Mouse (Mus musculus): Measurements from ENCODE around the gene Cmip.
A peak's percentile ranks its signal among the peaks of the same experiment; 100 is the strongest.
"Not testable (repeated sequence)": the region's sequence is repeated elsewhere in the genome, so short reads cannot be mapped to it uniquely, and the experiment has no call there.

Gene Cmip

DNA sequence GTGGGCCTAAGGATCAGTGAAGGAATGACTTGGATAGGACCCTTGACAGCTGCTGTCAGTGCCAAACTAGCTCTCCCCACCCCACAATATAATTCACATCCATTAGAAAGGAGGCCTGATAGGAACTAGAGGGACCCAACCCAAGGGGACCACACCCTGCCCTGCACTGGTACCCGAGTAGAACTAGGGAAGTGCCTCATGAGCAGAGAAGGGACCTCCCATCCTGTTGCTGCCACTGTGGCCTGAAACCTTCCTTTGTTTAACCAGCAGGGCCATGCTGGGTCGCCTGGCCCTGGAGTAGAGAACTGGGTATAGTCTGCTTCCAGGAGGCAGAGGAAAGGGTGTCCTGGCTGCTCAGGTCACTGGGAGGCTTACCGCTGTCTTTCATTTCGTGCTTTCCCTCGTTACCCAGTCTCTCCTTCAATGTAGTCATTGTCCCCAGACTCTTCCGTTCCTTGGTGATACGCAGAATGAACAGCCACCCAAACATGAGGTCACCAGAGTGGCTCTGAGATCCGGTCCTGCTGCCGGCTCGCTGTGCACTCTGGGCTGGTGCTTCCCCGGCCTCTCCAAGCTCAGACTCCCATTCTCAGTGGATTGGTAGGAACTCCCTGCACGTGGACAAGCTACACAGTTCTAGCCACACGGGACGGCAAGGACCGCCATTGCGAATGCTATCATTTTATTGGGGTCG is 164.1 kb downstream of the Cmip start:
- DNase-seq (ENCODE audit: low read depth) = no peak

DNA sequence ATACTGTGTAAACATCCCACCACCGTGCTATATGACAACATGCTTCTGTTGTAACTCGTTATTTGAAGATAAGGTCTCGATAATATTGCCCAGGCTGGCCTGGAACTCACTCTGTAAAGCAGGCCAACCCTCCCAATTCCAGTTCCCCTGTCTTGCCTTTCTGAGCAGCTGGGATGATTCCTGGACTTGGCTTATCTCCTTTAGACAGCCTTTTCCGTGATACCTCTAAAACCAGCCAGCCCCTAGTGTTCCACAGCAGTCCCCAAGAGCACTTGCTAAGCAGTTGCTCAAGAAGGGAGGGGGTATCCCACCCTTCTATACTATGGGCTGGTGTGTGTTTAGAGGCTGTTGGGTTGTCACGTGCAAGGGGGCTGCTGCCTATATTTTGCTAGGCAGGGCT is 165.0 kb downstream of the Cmip start:
- no peak for DNase-seq (ENCODE audit: low read depth)

DNA sequence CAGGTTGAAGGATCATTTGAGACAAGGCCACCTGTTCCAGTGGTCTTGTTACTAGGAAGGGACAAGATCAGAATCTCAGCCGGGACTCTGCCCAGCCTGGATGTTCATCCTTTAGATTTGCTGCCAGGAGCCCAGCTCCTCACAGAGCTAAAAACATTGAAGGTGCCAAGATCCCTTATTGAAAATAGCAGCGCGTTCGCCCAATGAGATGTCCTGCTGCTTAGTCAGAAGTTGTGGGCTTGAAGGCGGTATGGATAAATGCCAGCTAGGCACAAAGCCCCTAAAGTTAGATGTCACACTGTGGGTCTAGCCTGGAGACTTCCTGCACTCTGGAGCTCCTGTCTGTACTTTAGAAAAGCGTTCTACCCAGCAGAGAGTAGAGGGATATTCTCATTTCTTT is 165.5 kb downstream of the Cmip start:
- DNase-seq (ENCODE audit: low read depth) = no peak

DNA sequence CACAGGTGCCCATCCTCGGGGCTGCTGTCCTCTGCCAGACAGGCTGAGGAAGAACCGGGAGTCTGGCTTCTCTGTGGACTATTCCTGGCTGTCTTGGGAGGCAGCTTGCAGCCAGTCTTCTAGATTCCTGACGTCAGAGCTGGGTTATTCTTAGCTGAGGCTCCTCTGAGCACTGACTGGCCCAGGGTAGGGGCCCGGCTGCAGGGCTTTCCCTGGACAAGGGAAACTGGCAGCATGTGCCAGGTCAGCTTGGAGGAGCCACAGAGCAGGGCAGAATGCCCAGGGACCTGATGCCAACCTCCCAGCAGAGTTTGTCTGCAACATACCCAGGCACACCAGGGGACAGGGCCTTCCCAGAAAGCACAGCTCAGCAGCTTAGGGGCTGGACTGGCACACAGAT is 166.2 kb downstream of the Cmip start:
- peak; percentile 79 for DNase-seq (ENCODE audit: low read depth)

DNA sequence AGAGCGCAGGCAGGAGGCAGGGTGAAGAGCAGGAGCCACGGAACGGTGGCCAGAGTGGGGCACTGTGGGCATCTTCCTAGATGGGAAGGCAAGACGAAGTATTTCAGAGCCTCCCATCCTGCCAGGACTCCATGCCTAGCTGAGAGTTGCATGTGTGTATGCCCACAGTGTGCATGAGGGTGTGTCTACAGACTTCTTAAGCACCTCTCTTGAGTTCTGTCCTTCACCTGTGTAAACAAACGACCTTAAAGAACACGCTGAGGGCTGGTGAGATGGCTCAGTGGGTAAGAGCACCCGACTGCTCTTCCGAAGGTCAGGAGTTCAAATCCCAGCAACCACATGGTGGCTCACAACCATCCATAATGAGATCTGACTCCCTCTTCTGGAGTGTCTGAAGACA is 171.0 kb downstream of the Cmip start:
- DNase-seq (ENCODE audit: low read depth) = not testable (repeated sequence)

DNA sequence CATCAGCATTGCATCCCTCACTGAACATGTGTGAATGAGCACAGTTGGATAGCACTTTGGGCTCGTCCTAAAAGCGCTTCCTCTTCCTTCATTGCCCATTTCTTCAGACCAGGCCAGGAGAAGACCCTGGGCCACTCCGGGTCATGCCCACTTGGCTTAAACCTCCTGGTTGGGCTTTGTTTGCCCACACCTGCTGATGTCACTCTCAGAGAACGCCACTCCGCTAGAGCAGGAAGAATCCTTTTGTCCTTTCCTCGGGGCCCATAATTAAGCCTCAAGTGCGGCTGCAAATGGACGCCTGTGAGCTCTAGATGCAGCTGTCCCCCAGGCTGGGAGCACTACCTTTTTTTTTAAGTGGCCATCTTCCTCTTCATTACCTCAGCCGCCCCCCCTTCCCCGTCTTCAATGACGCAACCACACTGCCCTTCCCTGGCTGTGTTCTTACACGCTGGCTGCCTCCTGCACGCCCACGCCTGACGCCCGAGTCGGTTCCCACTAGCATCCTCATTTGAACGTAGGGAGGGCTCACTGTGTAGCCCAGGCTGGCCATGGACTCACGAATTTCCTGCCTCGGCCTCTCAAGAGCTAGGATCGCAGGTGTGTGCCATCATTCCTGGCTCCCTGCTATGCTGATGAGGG is 171.8 kb downstream of the Cmip start:
- no peak for DNase-seq (ENCODE audit: low read depth)

DNA sequence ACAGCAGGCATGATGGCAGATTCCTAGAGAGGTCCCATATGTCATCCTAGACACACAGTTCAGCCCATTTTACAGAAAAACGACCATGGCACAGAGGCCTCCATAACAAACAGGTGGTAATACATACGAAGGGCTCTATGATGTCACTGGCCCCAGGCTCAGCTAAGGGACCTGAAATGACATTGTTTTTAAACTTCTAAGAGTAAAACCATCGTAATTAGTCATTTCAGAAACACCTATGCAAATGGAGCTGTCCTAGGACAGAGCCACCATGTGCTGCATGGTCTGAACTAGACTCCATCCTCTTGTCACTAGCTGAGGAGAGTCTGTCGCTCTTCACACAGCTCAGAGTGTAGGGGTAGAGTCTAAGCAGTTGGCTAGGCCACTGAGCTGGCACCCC is 173.8 kb downstream of the Cmip start:
- no peak for DNase-seq (ENCODE audit: low read depth)

DNA sequence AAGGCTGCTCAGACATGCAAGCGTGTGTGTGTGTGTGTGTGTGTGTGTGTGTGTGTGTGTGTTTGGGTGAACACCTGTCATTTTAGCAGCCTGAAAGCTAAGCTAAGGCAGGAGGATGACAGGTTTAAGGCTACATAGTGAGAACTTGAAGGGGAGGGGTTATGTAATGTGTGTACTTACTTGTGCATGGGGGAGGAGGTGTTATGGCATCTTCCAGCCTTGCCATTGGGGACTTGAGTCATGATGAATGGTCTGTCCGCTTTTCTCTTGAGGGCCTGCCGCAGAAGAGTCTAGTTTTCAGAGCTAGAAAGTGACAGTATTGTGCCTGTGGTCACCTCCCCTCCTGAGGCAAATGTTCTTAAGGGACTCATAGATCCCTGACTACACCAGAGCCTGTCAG is 174.7 kb downstream of the Cmip start:
- no peak for DNase-seq (ENCODE audit: low read depth)

DNA sequence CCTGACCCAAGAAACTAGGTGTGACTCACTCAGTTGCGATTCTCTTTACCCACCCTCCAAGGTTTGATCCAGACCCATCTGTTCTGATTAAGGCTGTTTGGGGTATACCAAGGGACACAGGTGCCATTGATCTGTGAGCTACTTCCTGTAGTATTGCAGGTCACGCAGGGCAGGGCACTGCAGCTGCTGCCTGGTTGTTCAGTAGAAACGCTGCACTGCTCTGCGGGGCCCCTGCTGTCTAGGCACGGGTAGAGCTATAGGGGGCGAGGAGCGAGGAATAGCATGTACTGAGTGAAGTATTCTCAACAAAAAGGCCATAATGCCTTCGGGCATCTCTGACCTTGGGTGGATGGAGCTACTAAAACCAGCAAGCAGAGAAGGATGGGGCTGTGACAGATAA is 175.2 kb downstream of the Cmip start:
- no peak for DNase-seq (ENCODE audit: low read depth)

DNA sequence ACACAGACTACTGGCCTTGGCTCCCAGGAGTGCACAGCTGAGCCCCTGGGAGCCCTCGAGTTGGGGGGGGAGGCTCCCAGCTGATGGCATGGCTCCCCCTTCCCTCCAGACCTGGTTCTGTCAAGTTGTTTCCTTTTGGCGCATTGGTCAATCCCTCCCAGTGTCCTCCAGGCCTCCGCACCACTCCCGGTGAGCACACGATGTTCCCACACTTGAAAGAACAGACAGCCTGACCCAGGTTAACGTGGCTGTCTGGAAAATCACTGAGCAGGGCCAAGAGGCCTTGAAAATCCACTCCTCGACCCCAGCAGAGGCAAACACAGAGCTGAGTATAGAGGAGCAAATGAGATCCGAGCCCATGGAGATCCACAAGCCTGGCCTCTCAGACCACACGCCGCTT is 177.1 kb downstream of the Cmip start:
- DNase-seq (ENCODE audit: low read depth) = no peak

DNA sequence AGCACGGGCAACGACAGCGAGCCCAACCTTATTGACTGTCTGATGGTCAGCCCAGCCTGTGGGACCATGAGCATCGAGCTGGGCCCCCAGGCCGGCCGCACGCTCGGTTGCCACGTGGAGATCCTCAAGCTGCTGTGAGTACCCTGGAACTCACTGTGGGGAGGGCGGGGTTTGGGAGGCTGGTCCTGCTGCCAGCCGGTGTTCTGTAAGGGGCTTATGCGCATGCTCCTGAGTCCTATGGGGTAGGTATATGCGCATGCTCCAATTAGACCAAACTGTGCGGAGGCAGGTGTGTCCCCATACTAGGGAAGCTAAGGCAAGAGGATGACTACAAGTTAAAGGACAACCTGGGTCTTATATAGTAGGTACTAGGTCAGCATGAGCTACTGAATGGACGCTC is 179.9 kb downstream of the Cmip start:
- DNase-seq (ENCODE audit: low read depth) = no peak

DNA sequence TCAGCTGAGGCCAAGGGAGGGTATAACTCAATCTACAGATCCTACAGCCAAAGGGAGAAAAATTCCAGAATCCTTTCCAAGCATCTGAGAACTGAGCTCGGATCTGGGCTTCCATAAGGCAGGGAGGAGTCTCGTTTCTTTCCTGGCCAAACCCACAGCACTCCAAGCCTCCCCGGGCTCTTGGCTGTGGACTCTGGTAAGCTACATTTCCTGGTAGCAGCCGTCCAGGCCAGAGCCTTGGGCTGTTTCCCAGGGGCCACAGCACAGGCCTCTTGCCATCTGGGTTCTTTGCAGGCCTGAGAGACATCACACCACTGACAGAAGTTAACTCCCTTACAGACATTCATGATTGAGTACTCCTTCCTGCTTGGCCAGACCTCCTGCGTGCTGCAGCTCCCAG is 180.8 kb downstream of the Cmip start:
- peak; percentile 78 for DNase-seq (ENCODE audit: low read depth)

DNA sequence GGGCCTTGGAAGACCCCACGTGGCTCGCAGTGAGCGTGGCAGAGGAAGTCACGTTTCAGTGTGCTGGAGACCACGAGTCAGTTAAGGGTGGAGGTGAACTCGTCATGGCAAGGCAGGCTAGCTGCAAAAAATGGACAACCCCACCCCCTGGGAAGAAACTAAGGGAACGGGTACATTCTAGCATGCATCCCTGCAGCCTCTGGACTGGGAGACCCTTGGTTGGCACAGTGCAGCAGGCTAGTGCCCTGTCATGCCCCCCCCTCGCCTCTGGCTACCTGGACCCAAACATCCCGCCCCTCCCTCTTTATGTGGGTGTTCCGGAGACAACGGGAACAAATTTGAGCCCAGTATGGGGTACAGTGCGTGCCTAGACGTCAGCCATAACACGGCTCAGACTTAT is 183.5 kb downstream of the Cmip start:
- DNase-seq (ENCODE audit: low read depth) = no peak

DNA sequence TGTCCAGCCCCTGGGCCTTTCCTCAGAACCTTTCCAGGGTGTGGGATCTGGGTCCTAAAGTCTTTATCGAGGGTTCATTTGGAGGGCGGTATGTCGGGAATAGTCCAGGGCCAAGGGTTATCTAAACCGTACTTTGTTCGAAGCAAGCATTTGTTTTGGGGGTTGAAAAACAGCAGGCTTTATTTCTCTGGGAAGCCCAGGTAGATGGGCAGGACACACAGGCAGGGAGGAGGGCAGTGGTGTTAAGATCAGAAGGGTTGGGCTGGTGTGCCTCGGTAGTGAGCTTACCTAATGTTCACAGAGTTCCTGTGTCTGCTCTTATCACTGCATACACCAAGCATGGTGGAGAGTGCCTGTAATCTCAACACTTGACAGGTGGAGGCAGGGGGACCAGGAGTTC is 183.9 kb downstream of the Cmip start:
- DNase-seq (ENCODE audit: low read depth) = no peak

DNA sequence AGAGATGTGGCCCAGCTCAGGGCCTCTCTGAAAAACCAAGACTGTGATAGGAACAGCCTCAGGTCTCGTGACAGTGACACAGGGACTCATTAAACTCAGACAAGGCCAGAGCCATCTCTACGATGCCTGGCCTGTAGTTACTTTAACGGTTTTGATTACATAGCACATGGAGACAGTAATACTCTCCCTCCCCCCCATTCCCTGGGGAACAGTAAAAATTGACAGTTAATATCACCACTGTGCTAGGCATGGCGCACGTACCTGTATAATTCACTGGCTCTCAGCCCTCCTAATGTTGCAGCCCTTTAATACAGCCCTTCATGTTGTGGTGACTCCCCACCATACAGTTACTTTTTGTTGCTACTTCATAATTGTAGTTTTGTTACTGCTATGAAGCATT is 188.6 kb downstream of the Cmip start:
- no peak for DNase-seq (ENCODE audit: low read depth)

DNA sequence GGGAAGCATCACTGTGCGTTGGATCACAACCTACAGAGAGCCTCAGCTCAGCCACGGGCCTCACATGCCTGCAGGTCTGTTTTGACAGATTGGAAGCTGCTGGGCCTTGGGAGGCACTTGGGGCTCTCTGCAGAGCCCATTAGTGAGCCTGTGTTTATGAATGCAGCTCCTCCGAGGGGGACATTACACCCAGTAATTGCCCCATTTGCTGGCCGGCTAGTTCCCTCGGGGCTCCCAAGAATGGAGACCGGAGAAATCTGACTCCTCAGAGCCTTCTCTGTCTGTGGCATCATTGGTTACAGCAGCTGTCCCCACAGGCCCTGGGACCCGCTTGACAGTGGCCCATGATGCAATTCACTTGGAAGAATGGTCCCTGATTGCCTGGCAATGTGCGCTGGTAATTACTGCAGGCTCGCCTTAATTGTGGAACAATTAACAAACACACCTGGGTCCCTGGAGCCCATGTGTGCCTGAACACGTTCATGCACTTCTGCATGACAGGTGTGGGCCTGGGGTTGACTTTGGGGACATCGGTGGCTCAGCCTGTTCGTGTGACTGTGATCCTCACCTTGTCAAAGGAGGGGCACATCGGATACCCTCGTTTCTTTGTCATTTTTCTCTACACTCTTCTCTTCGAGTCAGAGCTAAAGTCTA is 189.6 kb downstream of the Cmip start:
- DNase-seq (ENCODE audit: low read depth) = no peak

DNA sequence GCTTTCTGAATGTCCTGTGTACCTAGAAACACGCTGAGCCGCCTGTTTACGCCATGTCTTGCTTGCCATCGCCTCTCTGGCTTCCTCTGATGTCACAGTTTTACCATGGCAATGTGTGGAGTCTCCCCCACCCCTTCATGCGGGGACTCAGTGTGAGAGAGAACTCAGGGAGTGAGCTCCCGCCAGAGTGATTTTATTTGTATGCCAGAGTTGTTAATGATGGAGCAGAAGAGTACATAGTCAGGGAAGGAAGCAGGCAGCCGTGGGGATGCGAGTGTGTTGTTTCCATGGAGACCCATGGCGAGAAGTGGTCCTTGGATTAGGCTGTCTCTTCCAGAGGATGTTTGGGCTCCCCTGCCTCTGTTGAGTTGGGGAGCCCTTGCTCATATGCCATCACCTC is 194.2 kb downstream of the Cmip start:
- DNase-seq (ENCODE audit: low read depth) = no peak

DNA sequence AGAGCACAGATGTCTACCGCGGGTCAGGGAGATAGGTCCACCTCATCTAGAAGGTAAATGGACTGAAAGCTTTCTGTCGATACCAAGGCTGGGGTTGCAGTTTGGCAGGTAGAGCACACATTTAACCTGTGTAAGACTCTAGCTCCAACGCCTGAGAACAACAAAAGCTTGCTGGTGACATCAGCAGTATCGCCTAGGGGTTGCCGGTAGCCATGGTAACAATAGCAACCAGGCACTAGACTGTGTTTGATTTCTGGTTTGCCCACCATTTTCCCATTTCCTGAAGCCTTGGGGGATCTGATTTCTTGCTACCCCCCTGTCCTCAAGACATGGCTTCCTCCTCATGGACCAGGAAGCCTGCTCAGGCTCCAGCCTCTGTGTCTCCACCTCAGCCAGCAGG is 197.1 kb downstream of the Cmip start:
- DNase-seq (ENCODE audit: low read depth) = no peak

DNA sequence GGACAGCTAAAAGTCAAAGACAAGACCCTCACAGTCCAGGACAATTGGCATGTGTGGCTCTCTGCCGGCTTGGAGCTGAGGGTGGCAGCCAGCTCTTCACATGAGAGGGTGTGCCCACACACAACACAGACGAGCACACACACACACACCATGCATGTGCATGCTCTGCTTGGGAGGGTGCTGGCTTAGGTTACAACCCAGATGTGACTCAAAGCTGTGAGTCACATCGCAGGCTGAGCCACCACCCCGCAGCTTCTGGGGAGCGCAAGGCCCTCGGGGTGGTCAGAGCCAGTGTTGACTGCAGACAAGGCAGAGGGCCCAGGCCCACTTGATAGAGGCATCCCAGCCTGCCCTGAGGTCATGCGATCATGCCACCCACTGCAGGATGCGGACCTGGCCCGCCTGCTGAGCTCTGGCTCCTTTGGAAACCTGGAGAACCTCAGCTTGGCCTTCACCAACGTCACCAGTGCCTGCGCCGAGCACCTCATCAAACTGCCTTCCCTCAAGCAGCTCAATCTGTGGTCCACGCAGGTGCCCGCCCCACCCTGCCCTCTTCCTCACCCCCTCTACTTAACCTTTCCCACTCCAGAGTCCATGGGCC is 197.8 kb downstream of the Cmip start:
- DNase-seq (ENCODE audit: low read depth) = peak; percentile 35

DNA sequence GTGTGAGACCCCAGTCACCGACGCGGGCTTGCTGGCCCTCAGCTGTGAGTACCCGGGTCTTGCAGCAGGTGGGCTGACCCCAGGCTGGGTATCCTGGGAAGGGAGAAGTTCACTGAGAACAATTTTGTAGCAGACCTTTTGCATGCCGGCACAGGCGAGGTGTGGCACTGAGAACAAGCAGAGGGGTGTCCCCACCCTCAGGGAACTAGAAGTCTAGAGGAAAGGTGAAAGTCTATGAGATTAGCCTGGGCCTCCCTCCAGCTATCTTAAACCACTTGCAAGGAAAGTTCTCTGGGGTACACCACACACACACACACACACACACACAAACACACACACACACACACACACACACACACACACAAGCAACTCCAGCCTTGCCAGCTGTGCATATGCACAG is 198.8 kb downstream of the Cmip start:
- no peak for DNase-seq (ENCODE audit: low read depth)

DNA sequence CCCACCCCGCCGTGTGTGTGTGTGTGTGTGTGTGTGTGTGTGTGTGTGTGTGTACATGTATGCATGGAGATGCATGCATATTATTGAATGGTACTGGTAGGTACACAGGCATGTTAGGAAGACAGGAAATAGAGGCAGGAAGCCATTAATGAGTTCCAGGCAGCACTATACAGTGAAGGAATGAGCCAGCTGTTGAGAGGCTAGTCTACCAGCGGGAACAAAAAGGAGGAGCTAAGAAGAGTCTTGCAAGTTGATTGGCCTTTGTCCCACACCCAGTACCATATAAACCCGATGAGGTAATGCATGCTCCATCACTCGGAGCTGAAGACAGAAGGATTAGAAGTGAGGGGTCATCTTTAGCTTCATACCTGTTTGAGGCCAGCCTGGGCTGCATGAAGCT is 201.6 kb downstream of the Cmip start:
- no peak for DNase-seq (ENCODE audit: low read depth)

DNA sequence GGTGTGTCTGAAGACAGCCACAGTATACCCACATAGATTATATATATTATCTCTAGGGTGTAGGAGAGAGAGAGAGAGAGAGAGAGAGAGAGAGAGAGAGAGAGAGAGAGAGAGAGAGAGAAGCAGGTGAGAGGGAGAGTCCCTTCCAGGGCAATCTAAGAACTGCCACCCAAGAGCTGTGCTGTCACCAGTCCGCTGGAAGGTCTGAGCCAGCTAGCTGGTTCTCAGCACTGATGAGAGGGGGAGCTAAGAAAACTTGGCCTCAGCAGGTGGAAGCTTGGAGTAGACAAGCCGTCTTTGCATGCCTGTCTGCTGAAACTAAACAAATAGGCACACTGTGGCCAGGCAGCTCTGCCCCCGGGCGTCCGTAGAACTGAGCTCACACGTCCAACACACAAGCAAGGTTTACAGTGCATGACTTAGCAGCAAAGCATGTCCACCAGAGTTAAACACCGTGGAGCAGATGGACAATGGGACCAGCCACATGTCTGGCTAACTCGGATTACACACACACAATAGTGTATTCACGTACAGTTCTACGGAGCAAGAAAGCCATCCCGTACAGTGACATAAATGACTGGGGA is 205.9 kb downstream of the Cmip start:
- DNase-seq (ENCODE audit: low read depth) = no peak

DNA sequence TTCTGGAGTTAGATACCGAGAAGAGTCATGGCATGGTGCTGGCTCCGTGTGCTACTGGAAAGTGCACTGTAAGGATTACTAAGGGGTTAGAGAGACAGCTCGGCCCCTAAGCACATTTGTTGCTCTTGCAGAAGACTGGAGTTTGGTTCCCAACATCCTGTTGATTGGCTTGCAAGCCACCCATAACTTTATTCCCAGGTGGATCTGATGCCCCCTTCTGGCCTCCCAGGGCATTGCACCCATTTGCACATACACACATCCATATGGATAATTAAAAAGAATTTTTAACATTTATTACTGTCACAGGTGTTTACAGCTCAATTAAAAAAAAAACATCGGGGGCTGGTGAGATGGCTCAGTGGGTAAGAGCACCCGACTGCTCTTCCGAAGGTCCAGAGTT is 207.7 kb downstream of the Cmip start:
- DNase-seq (ENCODE audit: low read depth) = no peak

Data from fibroblast of lung, adult 2 months (primary cell).